Mouse (Mus musculus): ENCODE results near the gene Adora3.
"Not testable (repeated sequence)": the region's sequence is repeated elsewhere in the genome, so short reads cannot be mapped to it uniquely, and the experiment has no call there.

Gene Adora3

GRCm38 (mm10) chr3:105901468-105901867 is 30.8 kb downstream of the Adora3 start:
- DNase-seq (ENCODE audit: low spot score in 2 of 2): no peak

GRCm38 (mm10) chr3:105904213-105904612 is 33.6 kb downstream of the Adora3 start:
- DNase-seq (ENCODE audit: low spot score in 2 of 2): no peak

DNA sequence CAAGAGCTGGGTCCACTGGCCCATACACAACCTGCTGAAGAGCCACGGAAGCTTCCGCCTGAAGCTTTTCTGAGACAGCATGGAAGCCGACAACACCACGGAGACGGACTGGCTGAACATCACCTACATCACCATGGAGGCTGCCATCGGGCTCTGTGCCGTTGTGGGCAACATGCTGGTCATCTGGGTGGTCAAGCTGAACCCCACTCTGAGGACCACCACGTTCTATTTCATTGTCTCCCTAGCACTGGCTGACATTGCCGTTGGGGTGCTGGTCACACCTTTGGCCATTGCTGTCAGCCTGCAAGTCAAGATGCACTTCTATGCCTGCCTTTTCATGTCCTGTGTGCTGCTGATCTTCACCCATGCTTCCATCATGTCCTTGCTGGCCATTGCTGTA is 34.1 kb downstream of the Adora3 start:
- DNase-seq (ENCODE audit: low spot score in 2 of 2): no peak

GRCm38 (mm10) chr3:105907956-105908655 is 37.4 kb downstream of the Adora3 start:
- DNase-seq (ENCODE audit: low spot score in 2 of 2): no peak

- no peak for DNase-seq (ENCODE audit: low spot score in 2 of 2)
These were observed 38.3 kb downstream of the Adora3 start for GRCm38 (mm10) chr3:105908976-105909375.

DNA sequence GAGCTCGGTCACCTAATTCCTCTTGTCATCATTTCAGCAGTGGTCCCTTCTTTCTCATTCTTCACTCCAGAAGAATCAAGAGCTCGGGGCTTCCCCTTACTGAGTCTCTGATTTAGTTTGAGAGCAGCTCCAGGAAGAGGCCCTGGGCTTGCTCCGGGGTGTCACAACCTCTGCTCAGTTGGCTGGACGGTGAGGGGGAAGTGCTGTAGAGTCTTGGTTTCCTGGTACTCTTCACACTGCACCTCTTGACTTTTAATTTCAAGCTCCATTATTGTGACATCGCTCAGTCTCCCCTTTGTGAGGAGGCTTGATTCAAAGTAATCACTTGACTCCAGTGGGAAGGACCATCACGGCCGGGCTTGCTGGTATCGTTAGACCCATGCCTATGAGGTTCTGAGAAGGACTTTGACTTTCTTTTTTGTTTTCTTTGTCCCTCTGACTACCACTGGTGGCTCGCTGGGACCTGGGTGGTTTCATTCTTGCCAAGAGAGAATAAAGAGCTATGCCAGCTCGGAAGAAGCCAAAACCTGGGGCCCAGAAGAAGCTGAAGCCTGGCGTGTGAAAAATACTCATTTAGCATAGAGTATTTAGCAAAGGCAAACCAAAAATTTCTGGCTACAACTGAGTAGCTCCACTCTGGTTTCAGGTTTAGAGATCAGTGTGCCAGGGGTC is 40.0 kb downstream of the Adora3 start:
- no peak for DNase-seq (ENCODE audit: low spot score in 2 of 2)

DNA sequence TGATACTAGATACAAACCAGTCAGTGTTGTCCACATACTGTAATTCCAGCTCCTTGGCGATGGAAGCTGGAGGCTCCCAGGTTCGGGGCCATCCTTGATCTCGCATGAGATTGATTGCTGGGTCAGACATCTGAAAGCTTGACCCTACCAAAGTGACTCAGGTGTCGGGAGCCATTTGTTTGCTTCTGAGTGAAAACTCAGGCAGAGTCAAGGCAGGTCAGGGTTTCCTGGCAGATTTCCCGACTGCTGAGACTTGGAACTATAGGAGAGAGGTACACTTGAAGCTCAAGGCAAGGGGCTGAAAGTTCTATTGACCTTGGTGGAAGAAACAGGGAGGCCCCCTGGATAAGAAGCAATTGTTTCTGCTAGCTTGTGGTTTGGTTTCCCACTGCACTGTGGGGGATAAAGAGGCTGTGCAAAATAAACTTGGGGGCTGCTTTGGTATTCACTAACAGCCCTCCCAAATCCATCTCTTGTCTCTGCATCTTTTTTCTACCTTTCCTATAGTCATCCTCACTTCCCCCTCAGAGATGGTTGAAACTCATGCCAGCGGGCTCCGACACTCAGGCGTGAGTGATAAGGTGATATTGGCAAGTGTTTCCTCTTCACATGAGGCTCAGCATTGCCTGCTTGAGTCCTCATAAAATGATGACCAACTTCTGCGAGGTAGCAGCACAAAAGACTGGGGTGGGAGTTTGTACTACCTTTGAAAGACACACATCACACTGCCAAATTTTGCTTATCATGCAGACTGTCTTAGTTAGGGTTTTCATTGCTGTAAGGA is 41.6 kb downstream of the Adora3 start:
- DNase-seq (ENCODE audit: low spot score in 2 of 2): no peak

GRCm38 (mm10) chr3:105913839-105914681 is 43.4 kb downstream of the Adora3 start:
- DNase-seq (ENCODE audit: low spot score in 2 of 2): no peak

GRCm38 (mm10) chr3:105915281-105915680 is 44.6 kb downstream of the Adora3 start:
- no peak for DNase-seq (ENCODE audit: low spot score in 2 of 2)

DNA sequence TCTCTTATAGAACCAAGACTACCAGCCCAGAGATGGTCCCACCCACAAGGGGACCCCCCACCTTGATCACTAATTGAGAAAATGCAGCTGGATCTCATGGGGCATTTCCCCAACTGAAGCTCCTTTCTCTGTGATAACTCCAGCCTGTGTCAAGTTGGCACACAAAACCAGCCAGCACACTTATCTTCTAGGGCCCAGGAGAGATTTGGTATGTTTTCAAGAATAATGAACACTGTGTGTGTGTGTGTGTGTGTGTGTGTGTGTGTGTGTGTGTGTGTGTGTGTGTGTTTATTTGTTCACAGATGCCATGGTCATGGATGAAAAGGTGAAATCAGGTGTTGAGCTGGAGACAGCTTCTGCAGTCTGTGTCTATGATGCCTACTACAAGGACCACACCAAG is 45.8 kb downstream of the Adora3 start:
- DNase-seq (ENCODE audit: low spot score in 2 of 2): not testable (repeated sequence)

- DNase-seq (ENCODE audit: low spot score in 2 of 2): no peak
These were observed 47.1 kb downstream of the Adora3 start for GRCm38 (mm10) chr3:105917656-105918354.

- DNase-seq (ENCODE audit: low spot score in 2 of 2): no peak
These were observed 47.7 kb downstream of the Adora3 start for GRCm38 (mm10) chr3:105918355-105918745.

DNA sequence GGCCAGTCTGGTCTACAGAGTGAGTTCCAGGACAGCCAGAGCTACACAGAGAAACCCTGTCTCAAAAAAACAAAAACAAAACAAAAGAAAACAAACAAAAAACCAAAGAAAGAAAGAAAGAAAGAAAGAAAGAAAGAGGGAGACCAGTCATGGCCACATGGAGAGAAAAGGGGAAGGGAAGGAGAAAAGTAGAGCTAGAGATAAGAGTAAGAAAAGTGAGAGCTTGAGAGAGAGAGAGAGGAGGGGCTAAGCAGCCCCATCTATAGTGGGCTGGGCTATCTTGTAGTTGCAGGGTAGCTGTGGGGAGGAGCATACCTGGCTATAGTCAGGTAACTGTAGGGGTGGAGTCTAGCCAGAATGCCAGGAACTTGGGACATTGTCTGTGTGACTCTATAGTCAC is 50.1 kb downstream of the Adora3 start:
- not testable (repeated sequence) for DNase-seq (ENCODE audit: low spot score in 2 of 2)

GRCm38 (mm10) chr3:105921959-105922358 is 51.3 kb downstream of the Adora3 start:
- no peak for DNase-seq (ENCODE audit: low spot score in 2 of 2)

DNA sequence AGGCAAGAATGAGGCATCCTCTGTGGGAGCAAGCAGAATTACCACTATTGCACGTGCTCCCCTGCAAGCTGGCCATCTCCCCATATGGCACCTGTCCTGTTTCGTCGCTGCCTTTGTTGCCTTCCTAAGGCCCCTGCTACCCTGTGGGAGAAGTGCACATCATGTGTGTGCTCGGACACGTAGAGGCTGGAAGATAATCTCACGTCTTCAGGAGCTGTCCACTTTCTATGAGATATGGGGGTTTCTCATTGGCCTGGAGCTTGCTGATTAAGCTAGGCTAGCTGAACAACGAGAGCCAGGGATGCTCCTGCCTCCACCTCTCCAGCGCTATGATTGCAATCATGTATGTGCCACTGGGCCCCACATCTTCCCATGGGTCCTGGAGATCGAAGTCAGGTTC is 54.0 kb downstream of the Adora3 start:
- DNase-seq (ENCODE audit: low spot score in 2 of 2): no peak

GRCm38 (mm10) chr3:105927561-105928194 is 57.0 kb downstream of the Adora3 start:
- no peak for DNase-seq (ENCODE audit: low spot score in 2 of 2)

DNA sequence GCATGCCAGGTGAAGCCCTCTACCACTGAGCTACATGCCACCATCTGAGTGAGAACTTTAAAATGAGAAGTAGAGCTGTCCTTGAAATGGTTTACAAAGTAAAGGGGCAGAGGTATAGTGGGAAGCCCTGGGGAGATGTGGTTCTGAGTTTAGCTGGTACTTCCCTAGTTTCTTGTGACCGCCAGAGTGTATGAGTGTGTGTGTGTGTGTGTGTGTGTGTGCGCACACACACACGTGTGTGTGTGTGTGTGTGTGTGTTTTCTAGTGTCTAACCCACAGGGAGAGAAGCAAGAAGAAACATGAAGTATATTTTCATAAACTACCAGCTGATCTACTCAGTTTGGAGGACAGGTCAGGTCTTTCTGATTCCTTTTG is 57.5 kb downstream of the Adora3 start:
- DNase-seq (ENCODE audit: low spot score in 2 of 2): no peak

GRCm38 (mm10) chr3:105928781-105929180 is 58.1 kb downstream of the Adora3 start:
- no peak for DNase-seq (ENCODE audit: low spot score in 2 of 2)

DNA sequence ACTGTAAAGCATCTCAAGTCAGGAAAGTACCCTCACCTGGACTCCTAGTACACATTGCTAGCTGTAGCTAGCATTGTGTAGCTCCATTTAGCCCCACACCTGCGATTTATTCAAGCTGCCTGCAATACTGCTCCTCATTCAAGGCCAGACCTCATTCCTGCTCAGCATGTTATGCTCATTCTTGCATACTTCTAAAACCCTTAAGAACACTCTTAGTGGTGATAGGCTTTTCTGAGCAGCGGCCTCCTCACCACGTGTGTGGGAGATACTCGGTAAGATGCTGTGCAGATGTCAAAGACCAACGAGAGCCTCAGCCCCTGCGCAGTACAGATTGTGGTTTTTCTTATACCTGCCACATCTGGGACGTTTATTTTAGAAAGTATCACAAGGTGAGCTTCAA is 59.2 kb downstream of the Adora3 start:
- DNase-seq (ENCODE audit: low spot score in 2 of 2): no peak

DNA sequence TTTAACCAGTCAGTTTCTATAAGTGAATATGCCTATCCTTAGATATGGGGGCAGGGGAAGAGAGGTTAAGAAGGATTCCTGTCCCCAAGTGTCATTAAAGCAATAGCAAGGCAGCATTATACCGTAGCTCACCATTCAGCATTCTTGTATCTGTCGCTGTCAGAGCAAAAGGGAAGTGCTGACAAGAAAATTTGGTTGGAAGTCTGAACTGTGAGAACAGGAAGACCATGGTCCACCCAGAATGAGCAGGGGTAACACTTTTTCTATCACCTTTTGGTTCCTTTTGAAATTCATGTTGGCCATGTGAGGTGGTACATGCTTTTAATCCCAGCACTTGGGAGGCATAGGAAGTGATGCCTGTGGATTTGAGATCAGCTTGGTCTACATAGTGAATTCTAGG is 60.4 kb downstream of the Adora3 start:
- DNase-seq (ENCODE audit: low spot score in 2 of 2): no peak

Measured in urinary bladder, postnatal 36 days (tissue).